Mouse (Mus musculus) embryo, embryonic 11.5 days (tissue): Measurements from ENCODE around the gene Snf8.

Experiments
- DNase-seq: peaks from one replicate; pipeline ENCODE4 v3.0.0-alpha.2; 2012; ENCODE audit warnings: low read depth, low spot score

Snf8 gene

GRCm38 (mm10) chr11:96028130-96028529, 6.6 kb upstream of the Snf8 start:
- DNase-seq: no peak

DNA sequence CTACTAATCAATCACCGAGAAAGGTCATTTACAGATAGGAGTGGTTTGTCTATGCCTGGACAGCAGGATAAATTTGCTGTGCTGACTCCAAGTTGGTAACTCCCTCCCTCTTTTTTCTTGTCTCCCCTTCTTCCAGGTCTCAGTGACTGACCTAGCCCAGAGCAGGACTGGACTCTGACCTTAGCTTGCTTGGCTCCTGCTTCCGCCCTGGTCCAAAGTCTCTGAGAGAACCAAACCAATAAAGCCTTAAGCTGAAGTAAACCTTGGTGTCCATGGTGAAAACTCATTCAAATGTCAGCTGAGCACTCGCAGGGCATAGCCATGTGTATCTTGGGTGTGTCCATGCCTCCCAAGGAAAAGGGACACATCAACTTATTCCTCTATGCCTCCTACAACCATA, 4.1 kb upstream of the Snf8 start:
- no peak for DNase-seq

DNA sequence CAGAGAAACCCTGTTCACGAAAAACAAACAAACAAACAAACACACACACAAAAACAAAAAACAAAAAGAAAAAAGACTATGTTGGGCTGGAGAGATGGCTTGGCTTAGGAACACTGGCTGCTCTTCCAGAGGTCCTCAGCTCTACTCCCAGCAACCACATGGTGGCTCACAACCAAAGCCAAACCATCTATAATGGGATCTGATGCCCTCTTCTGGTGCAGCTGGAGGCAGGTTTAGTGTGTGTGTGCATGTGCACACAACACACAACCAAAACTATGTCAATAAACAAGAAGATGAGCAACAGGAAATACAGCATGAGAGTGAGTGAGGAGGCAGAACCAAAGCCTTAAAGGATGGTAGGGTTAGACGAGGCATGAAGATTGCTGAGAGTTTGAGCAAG, 3.0 kb upstream of the Snf8 start:
- DNase-seq: no peak

DNA sequence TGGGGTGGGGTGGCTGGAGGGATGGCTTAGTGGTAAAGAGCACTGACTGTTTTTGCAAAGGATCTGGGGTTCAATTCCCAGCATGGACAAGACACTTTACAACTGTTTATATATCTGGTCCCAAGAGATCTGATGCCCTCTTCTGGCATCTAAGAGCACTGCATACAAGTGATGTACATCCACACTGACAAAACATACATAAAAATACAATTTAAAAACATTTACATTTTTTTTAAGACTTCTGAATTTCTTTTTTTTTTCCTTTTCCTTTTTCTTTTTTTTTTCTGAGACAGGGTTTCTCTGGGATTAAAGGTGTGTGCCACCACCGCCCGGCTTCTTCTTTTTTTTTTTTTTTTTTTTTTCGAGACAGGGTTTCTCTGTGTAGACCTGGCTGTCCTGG, 1.4 kb upstream of the Snf8 start:
- no peak for DNase-seq

DNA sequence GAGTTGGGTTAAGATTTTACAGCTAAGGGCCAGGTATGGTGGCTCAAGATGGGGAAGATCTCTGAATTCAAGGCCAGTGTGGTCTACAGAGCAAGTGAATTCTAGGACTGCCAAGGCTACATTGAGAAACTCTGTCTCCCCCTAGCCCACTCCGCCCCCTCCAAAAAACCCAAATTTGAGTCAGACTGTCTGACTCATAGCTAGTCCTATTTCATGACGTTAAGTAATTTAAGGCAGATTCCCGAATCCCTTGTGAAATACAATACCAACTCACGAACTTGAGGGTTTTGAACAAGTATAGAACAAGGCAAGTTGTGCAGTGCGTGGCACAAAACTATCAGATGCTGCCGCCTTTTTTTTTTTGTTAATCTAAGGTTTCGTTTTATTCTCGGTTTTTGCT, 569 bp upstream of the Snf8 start:
- DNase-seq: no peak

DNA sequence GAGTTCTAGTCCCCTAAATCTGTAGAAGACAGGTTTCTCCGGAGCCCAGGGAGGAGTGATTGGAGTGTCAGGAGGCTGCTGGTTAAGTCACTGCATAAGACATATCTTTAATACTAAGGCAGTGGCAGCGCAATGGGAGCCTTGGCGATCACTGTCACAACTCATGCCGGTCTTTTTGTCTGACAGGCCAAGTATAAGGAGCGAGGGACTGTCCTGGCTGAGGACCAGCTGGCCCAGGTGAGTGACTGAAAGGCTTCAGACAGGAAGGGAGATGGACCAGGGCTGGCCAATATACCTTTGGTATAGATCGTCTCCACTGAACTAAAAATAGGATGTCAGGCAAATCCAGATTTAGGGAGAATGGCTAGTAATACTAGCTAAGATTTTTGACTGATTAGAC, 448 bp downstream of the Snf8 start:
- no peak for DNase-seq

- no peak for DNase-seq
Observed at GRCm38 (mm10) chr11:96037499-96037898, 2.8 kb downstream of the Snf8 start.

GRCm38 (mm10) chr11:96038560-96038959, 3.9 kb downstream of the Snf8 start:
- no peak for DNase-seq

DNA sequence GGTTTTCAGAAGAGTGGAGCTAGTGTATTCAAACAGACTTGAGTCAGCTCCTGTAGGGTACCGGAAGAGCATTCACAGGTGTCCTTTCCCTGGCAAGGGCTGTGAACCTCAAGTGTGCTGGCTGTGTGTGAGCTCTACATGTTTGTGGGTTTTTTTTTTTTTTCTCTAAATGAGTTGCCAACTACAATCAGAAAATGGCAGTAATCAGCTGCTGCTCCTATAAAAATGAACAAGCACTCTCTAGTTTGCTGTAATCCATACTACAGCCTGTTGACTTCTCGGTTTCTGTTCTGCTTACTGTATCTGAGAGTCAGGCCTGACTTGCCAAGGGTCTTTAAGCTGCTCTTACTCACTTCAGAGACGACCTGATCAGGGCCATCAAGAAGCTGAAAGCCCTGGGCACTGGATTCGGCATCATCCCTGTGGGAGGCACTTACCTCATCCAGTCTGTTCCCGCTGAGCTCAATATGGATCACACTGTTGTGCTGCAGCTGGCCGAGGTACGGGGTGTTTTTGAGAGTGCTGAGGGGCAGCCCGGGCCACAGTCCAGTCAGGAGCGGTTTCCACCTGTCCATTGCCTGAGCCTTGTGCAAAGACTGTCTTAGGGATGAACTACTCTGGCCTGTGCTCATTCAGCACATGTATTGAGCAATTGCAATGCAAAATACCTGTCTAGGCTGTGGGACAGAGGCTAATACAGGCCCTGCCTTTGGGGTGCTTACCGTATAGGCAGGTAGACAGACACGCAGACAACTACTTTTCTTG, 10.3 kb downstream of the Snf8 start:
- DNase-seq: no peak

GRCm38 (mm10) chr11:96046028-96046427, 11.3 kb downstream of the Snf8 start:
- no peak for DNase-seq

DNA sequence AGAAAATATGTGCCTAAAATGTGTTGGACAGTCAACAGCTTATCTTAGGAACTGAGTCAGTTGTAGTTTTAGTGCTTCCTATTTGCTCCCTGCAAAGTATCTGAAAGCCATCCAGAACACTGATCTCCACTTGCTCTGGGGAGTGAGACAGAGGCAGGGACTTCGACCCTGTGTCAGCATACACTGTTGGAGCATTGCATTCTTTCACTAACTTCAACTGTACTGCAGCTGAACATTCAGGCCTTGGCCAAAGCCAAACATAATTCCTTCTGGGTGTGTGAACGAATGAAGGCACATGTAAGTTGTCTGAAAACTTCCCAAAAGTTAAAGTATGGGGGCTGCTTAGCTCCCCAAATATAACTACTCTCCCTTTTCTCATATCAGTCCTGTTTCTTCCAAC, 12.1 kb downstream of the Snf8 start:
- DNase-seq: no peak

DNA sequence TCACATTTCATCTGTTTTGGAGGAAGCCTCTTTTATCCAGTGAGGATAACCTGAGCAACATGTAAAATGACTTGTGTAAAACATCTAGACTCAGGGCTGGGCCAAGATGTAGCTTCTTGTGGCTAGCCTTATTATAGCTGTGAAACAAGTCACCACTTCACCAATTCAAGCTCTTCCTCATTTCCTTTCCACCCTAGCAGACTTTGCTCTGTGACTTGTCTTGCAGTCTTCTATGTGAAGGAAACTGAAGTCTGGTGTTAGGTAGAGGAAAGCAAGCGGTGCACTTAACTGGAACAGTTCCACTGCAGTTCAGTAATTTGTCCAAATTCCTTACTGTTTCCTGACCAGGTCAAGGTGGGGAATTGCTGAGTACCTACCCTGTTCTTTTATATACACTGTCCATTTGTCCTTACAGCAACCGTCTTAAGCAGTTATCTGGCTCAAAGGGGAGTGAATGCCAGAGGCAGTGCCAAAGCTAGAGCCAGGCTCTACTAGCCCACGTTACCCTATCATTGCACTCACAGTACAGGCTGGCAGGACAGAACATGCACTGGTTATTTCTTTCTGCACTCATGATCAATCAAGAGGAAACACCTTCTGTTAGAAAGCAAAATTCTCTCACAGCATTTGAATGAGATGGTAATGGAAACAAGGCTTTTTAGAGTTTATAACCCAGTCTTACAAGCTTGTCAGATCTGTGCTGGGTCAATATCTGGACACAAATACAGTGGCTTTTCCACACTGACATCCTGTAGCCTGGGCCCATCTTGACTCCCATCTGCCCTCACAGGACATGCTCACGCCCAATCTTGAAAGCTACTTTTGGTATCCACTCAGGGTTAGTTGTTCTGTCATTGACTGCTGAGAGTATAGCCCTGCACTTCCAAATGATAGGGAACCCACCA, 13.0 kb downstream of the Snf8 start:
- no peak for DNase-seq

GRCm38 (mm10) chr11:96049939-96050338, 15.3 kb downstream of the Snf8 start:
- no peak for DNase-seq

- DNase-seq: no peak
Observed at GRCm38 (mm10) chr11:96050854-96051253, 16.2 kb downstream of the Snf8 start.

GRCm38 (mm10) chr11:96058309-96058708, 23.6 kb downstream of the Snf8 start:
- no peak for DNase-seq

- DNase-seq: peak; percentile 20
Observed at GRCm38 (mm10) chr11:96064521-96065214, 30.0 kb downstream of the Snf8 start.

DNA sequence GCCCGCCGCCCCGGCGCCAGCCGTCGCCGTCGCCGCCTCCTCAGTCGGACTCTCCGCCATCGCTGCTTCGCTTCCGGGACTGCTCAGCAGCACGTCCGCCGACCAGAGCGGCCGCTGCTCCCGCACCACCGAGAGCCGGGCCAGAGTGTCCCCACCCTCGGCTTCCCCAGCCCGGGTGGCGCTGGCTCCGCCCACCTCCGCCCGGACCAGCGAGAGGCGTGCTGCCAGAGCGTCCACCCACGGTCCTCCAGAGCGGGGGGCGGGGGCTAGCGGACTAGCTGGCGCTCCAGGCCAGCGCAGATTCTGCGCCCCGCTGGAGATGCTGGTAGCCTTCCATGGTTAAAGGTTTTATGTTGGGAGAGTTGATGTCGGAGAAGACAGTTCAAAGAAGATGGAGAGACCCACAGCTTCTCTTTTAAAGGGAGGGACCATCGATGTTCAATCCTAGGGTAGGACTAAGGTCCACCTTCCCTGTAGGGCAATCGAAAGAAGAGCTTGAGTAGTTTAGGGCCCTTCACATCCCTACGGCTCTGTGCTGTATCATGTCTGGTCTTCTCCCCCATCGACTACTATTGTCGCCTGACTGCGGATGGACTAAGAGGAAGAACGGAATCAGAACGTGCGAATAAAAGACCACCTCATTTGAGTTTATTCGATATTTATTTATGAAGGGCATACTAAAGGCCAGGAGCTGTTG, 30.7 kb downstream of the Snf8 start, which contains the start of gene Ube2z:
TSS of gene Ube2z (minus strand) at position 174 of the 697 bp plus-strand sequence.
- DNase-seq: peak; percentile 93

DNA sequence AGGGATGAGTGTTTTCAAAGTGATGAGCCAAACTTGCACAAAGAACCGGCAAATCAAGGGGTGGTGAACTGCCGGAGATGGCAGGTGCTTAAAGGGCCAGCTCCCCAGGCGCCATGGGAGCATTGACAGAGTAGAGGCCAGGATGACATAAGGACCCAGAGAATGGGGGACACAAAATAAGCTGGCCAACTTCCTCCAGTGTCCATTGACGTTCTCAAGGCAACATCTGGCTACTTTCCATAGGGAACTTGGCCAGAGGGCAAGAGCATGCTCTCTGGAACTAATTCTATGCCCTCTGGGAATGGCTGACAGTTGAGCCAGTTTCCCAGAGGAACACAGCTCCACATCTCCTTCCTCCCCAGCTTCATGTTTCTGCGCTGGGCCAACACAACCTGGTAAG, 33.5 kb downstream of the Snf8 start:
- no peak for DNase-seq

- no peak for DNase-seq
Observed at GRCm38 (mm10) chr11:96070353-96070752, 35.7 kb downstream of the Snf8 start.

GRCm38 (mm10) chr11:96071013-96071412, 36.3 kb downstream of the Snf8 start:
- DNase-seq: no peak

GRCm38 (mm10) chr11:96073295-96073993, 38.8 kb downstream of the Snf8 start:
- no peak for DNase-seq
